Mouse (Mus musculus) kidney, embryonic 15.5 days (tissue): ENCODE measurements at regions not wholly inside any gene's neighbourhood (a gene's known extent, or its start where the extent isn't known, plus 50 kb on each side); places are given as distances from the start of the nearest gene placed in this dataset.

Experiments
- ATAC-seq: fragments of 200-750 bp; cut with Nextera tagmentation; replicated peaks from 2 replicates; pipeline ENCODE4 v1.8.0; 2017; ENCODE audit warnings: moderate TSS enrichment; ENCODE audit not compliant: low FRiP score
- H3K27ac ChIP-seq: fragments of 300-500 bp; sonication (generic); 2 replicates; pipeline ENCODE4 v1.5.1; 2015; ENCODE audit warnings: mild to moderate bottlenecking, inconsistent platforms
- H3K27me3 ChIP-seq: fragments of 300-500 bp; sonication (generic); 2 replicates; pipeline ENCODE4 v1.6.1; 2015; ENCODE audit warnings: inconsistent platforms
- H3K36me3 ChIP-seq: fragments of 300-500 bp; sonication (generic); 2 replicates; pipeline ENCODE4 v1.6.1; 2015; ENCODE audit warnings: inconsistent platforms
- H3K4me1 ChIP-seq: fragments of 300-500 bp; sonication (generic); 2 replicates; pipeline ENCODE4 v1.6.1; 2015; ENCODE audit warnings: inconsistent platforms
- H3K4me2 ChIP-seq: fragments of 300-500 bp; sonication (generic); 2 replicates; pipeline ENCODE4 v1.6.1; 2015; ENCODE audit warnings: moderate library complexity, mild to moderate bottlenecking, inconsistent platforms
- H3K4me3 ChIP-seq: fragments of 300-500 bp; sonication (generic); replicated peaks from 2 replicates; pipeline ENCODE4 v1.5.1; 2015; ENCODE audit warnings: mild to moderate bottlenecking, inconsistent platforms
- H3K9ac ChIP-seq: fragments of 300-500 bp; sonication (generic); 2 replicates; pipeline ENCODE4 v1.6.1; 2015; ENCODE audit warnings: mild to moderate bottlenecking, inconsistent platforms
- H3K9me3 ChIP-seq: fragments of 300-500 bp; sonication (generic); replicated peaks from 2 replicates; pipeline ENCODE4 v1.6.1; 2016; ENCODE audit warnings: inconsistent platforms
- WGBS: fragments of 180-500 bp; shearing (Covaris S2); methylation state at CpG from one replicate; pipeline ENCODE4 v1.1.7; 2015; ENCODE audit warnings: mixed read lengths; 5-methylcytosine and 5-hydroxymethylcytosine counted together

DNA sequence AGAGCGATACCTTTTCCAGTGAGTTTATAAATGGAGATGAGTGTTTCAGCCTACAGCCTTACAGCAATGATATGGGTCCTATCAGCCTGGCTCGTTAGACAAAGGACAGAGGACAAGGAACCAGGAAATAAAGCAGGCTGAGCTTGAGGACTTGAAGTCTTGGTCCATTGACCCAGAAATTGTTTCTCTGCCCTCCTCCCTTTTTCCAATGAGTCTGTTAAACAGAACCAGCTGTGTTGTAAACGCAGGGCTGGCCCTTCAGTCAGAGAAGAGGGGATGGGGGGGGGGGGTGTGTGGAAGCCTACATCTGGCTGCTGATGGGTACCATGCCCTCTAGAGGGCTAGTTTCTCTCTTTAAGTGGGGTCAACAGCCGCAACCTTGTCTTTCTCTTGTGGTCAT lies 199.7 kb upstream of the Nr4a3 start:
- WGBS: 45% methylated on average over 4 of the region's 4 CpGs
- H3K4me3 ChIP-seq: no peak overlapping the region
- no peak overlapping the region for H3K4me2 ChIP-seq
- no peaks in the 10 kb centered on the region for H3K36me3 ChIP-seq
- ATAC-seq: peak; percentile 66; the same call in 1 of the 2 replicates
- no peak overlapping the region for H3K27ac ChIP-seq
- H3K9ac ChIP-seq: no peak overlapping the region
- H3K4me1 ChIP-seq: 0 out of 2 replicates have a peak, but pooled peaks cover 5% of the 10 kb centered on the region
- no peaks in the 10 kb centered on the region for H3K9me3 ChIP-seq
- no peaks in the 10 kb centered on the region for H3K27me3 ChIP-seq

DNA sequence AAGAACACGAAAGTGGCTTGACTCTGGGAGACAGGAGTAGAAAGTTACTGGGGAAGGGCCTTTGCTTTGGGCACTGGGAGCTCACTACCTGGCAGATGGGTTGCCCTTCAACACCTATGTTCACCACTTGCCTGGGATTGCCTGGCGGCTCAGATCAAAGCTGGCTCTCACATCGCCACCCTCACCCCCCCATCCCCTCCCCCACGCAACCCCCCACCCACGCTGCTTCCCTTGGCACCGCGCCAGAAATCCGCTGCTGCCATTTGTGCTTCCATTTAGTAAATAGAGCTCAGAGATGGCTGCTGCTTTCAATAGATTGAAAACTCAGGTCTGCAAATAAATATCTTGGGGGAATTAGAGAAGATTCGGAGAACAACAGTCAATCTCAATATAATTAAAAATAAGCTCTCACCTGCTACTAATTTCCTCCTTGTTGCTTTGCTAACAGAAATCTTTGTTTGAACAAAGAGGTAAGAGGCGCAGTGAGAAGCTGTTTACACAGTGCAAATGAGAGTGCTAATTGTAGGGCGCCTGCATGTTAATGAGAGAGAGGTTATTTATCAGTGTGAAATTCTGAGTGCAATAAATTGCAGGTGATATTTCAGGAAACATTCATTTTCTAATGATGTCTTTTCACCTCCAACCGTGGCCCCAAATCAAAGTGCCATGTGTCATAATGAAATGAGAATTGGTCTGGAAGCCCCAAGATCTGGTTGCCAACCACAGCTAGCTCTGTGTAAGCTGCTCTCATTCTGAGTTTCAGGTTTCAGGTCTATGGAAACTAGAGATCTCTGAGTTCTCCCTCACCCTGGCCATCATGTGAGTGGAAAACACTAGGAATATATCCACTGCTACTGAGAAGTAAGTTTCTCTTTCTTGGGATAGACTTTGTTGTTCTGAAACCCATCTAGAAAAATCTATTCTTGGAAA lies 198.3 kb upstream of the Nr4a3 start:
- ATAC-seq: no peak
- Histone ChIP-seq H3K36me3 (no peaks in the 10 kb centered on the region), H3K4me1 (0 out of 2 replicates have a peak, but pooled peaks cover 5% of the 10 kb centered on the region), H3K4me3 (no peak overlapping the region), H3K27me3 (no peaks in the 10 kb centered on the region), H3K27ac (no peak overlapping the region), H3K9me3 (no peaks in the 10 kb centered on the region), H3K4me2 (no peak overlapping the region), H3K9ac (no peak overlapping the region)
- WGBS: 42% methylated on average over 12 of the region's 12 CpGs

DNA sequence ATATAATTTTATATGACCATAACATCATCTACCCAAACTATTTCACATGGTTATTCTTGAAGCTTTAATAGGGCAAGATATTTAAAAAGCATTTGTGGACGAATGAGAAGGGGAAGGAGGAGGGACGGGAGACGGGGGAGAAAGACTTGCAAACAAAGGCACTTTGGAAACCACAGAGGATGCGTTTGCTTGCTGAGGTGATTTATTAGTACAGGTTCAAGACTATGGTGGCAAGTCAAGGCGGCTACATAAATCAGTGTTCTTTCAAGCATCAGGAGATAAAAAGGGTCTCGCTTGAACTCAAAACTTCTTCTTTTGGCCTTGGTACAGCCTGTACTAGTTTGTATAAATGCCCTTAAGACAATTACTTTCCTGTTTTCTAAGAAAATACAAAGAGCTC lies 183.8 kb upstream of the Nr4a3 start:
- H3K36me3 ChIP-seq: no peaks in the 10 kb centered on the region
- ATAC-seq: no peak
- H3K4me2 ChIP-seq: no peak overlapping the region
- H3K27ac ChIP-seq: no peak overlapping the region
- H3K27me3 ChIP-seq: no peaks in the 10 kb centered on the region
- no peak overlapping the region for H3K9ac ChIP-seq
- no peaks in the 10 kb centered on the region for H3K9me3 ChIP-seq
- H3K4me3 ChIP-seq: no peak overlapping the region
- 17% methylated on average over 6 of the region's 6 CpGs for WGBS
- no peaks in the 10 kb centered on the region for H3K4me1 ChIP-seq

DNA sequence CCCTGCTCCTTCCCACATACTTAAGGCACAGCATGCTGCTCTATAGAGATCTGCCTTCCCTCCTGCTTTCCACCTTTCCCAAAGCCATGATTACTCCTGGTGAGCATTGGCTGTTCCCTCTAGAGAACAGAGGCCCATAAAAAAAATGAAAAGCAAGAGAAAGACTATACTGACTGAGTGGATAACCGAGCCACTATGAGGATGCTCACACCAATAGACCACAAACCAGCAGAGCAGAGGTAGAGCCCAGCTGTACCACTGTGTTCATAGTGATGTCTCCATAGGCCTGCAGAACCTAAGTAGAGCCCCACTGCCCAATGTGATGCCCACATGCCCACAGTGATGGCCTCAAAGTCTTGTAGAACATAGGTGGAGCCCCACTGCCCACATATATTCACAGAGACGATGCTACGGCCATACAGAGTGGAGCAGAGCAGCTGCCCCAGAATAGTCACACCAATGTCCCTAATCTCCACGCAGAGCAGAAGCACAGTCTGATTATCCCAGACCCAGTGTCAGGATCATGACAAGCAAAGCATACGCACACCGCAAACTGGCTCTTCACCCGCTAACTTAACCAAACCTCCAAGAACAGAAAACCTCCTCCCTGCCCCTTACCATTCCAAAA lies 174.8 kb upstream of the Nr4a3 start:
- Histone ChIP-seq H3K27me3 (no peaks in the 10 kb centered on the region), H3K4me2 (no peak overlapping the region), H3K9ac (no peak overlapping the region), H3K36me3 (no peaks in the 10 kb centered on the region), H3K9me3 (no peaks in the 10 kb centered on the region), H3K4me3 (no peak overlapping the region), H3K4me1 (no peaks in the 10 kb centered on the region), H3K27ac (no peak overlapping the region)
- 88% methylated on average over 7 of the region's 7 CpGs for WGBS
- no peak for ATAC-seq

DNA sequence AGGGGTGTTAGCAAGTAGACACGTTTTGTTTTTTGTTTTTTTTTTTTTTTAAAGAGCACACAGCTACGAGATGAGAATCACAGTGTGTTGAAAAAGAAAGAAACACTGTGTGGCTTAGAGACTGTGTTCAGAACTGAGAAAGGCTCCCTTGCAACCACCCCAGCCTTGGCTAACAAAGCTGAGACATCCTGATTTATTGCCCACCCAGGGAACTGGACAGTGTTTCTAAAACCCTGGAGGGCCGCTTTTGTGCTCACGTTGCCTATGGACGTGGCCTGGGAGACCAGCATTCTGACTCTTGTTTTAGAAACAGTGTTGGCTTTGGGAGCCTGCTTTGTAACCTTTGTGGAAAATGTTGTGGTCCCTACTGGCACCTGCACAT lies 174.3 kb upstream of the Nr4a3 start:
- Histone ChIP-seq H3K9ac (no peak overlapping the region), H3K4me1 (no peaks in the 10 kb centered on the region), H3K36me3 (no peaks in the 10 kb centered on the region), H3K4me2 (no peak overlapping the region), H3K27ac (no peak overlapping the region), H3K4me3 (no peak overlapping the region), H3K9me3 (no peaks in the 10 kb centered on the region), H3K27me3 (no peaks in the 10 kb centered on the region)
- 34% methylated on average over 5 of the region's 5 CpGs for WGBS
- ATAC-seq: no peak

DNA sequence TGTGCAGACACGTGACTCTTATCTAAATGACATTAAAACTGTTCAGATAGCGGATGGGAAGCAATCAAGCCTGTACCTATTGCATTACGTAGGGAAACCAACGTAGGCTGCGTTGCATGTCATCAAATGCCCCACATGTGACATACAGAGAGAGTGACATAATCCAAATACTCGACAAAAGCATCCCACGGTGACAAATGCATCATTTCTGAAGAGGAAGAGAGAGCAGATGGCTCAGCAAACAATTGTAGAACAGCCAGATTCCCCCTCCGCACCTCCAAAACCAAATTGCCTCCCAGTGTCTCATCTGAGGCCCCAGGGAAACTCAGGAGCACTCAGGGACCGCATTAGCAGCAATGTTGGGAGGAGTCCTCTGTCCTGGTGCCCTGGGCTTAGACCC lies 163.4 kb upstream of the Nr4a3 start:
- Histone ChIP-seq H3K9me3 (no peaks in the 10 kb centered on the region), H3K4me1 (no peaks in the 10 kb centered on the region), H3K9ac (no peak overlapping the region), H3K27ac (no peak overlapping the region), H3K4me3 (no peak overlapping the region), H3K36me3 (no peaks in the 10 kb centered on the region), H3K4me2 (no peak overlapping the region), H3K27me3 (no peaks in the 10 kb centered on the region)
- 73% methylated on average over 9 of the region's 9 CpGs for WGBS
- ATAC-seq: no peak

DNA sequence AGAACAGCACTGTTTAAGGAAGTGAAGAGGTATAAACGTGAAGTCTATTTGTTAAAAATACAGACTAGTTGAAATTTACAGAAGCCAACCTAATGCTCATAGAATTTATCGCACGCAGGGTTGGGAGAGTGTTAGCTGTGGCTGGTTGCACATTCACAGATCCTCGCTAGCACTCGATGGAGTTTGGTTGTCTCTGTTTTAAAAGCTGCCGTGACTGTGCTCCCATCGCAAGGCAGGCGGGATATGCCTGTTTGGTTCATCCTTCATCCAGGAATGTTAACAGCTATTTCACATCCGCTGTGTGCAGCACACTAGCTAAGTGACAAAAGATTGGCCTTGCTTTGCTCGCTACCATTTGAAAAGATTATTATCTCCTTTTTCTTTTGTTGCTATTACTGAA lies 162.9 kb upstream of the Nr4a3 start:
- no peak overlapping the region for H3K27ac ChIP-seq
- H3K4me1 ChIP-seq: no peaks in the 10 kb centered on the region
- no peaks in the 10 kb centered on the region for H3K27me3 ChIP-seq
- H3K9me3 ChIP-seq: no peaks in the 10 kb centered on the region
- no peak overlapping the region for H3K9ac ChIP-seq
- H3K4me3 ChIP-seq: no peak overlapping the region
- H3K4me2 ChIP-seq: no peak overlapping the region
- no peak for ATAC-seq
- WGBS: 81% methylated on average over 10 of the region's 10 CpGs
- H3K36me3 ChIP-seq: no peaks in the 10 kb centered on the region

DNA sequence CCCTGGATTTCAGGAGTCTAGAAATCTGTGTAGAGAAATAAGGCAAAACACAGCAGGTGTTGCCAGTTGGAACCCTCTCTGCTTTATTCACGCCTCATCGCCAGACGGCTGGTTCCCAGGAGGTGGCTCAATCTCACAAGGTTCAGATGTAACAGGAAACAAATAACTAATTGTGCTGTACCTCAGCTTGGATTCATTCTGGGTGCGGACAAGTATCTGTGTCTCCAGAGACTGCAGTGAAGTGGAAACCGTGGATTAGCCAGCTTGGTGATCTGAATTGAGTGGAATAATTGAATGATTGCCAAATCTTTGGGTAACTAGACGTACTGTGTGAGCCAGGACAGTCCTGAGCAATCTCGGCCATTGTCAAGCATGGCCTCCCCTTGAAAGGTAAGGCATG lies 145.4 kb upstream of the Nr4a3 start:
- H3K4me1 ChIP-seq: no peaks in the 10 kb centered on the region
- no peak overlapping the region for H3K27ac ChIP-seq
- no peaks in the 10 kb centered on the region for H3K9me3 ChIP-seq
- H3K27me3 ChIP-seq: no peaks in the 10 kb centered on the region
- WGBS: 70% methylated on average over 7 of the region's 7 CpGs
- no peaks in the 10 kb centered on the region for H3K36me3 ChIP-seq
- no peak for ATAC-seq
- no peak overlapping the region for H3K9ac ChIP-seq
- no peak overlapping the region for H3K4me2 ChIP-seq
- no peak overlapping the region for H3K4me3 ChIP-seq

DNA sequence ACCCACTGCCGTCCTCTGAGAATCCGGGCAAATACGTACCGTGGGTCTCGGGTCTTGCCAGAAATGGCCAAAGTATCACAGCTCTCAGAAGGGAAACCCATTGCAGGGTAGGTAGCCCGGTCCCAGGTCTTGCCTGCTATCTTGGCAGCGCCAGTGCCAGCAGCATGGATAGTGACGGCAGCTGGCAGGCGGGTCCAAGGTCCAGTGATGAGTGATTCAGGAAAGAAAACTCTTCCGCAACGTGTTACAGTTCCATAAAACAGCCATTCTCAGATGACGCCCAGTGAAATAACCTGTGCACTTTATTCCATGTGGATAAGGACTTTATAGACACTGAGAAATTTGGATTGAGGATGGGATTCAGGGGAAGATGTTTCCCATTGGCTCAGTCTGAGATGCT lies 142.2 kb upstream of the Nr4a3 start:
- no peak overlapping the region for H3K4me2 ChIP-seq
- no peak for ATAC-seq
- H3K9ac ChIP-seq: no peak overlapping the region
- H3K4me1 ChIP-seq: no peaks in the 10 kb centered on the region
- no peaks in the 10 kb centered on the region for H3K36me3 ChIP-seq
- no peaks in the 10 kb centered on the region for H3K9me3 ChIP-seq
- H3K27me3 ChIP-seq: no peaks in the 10 kb centered on the region
- H3K4me3 ChIP-seq: no peak overlapping the region
- WGBS: 93% methylated on average over 12 of the region's 12 CpGs
- H3K27ac ChIP-seq: no peak overlapping the region

DNA sequence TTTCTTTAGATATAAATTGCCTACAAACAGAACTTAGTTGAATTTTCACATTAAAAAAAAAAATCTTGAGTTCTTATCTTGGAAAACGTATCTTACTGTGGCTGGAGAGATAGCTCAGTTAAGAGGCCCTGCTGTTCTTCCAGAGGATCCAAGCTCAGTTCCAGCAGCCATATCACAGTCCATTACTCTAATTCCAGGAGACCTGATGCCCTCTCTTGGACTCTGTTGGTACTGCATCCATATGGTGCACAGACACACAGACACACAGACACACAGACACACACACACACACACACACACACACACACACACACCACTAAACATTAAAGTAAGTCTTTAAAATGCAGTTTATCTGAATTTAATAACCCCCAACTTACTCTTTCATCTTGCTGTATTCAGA lies 132.7 kb upstream of the Nr4a3 start:
- Histone ChIP-seq H3K4me3 (no peak overlapping the region), H3K27ac (no peak overlapping the region), H3K9me3 (no peaks in the 10 kb centered on the region), H3K4me2 (no peak overlapping the region), H3K4me1 (no peaks in the 10 kb centered on the region), H3K27me3 (no peaks in the 10 kb centered on the region), H3K36me3 (no peaks in the 10 kb centered on the region), H3K9ac (no peak overlapping the region)
- WGBS: 85% methylated on average over 1 of the region's 1 CpGs
- no peak for ATAC-seq

DNA sequence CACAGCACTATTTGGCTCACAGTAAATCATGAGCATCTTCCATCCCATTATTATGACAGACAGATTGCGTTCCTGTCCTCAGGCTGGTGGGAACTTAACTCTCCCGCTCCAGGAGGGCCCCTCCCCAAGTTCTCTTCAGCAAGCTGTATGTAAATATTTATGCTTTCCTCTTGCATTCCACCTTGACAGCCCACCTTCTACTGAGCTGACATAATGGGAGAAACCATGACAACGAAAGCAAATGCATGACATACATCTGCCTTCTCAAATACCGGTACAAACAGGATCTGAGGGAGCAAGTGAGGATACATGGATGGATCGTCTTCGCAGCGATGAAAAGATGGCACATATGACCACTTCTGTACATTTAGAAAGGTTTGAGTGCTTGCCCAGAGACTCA lies 125.4 kb upstream of the Nr4a3 start:
- 79% methylated on average over 7 of the region's 7 CpGs for WGBS
- Histone ChIP-seq H3K4me3 (no peak overlapping the region), H3K4me1 (no peaks in the 10 kb centered on the region)

DNA sequence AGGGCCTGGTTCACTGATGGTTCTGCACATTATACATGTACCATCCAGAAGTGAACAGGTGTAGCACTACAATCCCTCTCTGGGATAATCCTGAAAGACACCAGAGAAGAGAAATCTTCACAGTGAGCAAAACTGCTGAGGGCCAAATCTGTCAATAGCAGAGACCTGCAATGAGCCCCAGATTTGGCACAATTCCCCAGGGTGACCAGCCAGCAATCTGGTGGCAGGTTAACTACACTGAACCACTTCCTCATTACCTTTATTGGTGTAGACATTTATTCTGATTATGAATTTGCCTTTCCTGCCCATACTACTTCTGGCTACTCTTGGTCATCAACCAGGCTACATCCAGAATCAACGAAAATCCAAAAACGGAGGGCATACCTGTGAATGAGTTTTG lies 113.5 kb upstream of the Nr4a3 start:
- no peak overlapping the region for H3K4me3 ChIP-seq
- H3K9ac ChIP-seq: no peak overlapping the region
- H3K4me2 ChIP-seq: no peak overlapping the region
- no peaks in the 10 kb centered on the region for H3K27me3 ChIP-seq
- no peaks in the 10 kb centered on the region for H3K4me1 ChIP-seq
- ATAC-seq: no peak
- H3K9me3 ChIP-seq: 0 out of 2 replicates have a peak, but pooled peaks cover 4% of the 10 kb centered on the region
- H3K27ac ChIP-seq: no peak overlapping the region
- H3K36me3 ChIP-seq: no peaks in the 10 kb centered on the region
- 93% methylated on average over 2 of the region's 2 CpGs for WGBS

More for the DNA sequence above, 125.4 kb upstream of the Nr4a3 start:
- Histone ChIP-seq H3K27ac (no peak overlapping the region), H3K36me3 (no peaks in the 10 kb centered on the region), H3K9ac (no peak overlapping the region), H3K4me2 (no peak overlapping the region), H3K27me3 (no peaks in the 10 kb centered on the region), H3K9me3 (no peaks in the 10 kb centered on the region)
- no peak for ATAC-seq
